Mouse (Mus musculus) erythroblast, embryonic 14.5 days (primary cell): ENCODE measurements at regions not wholly inside any gene's neighbourhood (a gene's known extent, or its start where the extent isn't known, plus 50 kb on each side); places are given as distances from the start of the nearest gene placed in this dataset.

Experiments used
- GATA1 ChIP-seq: IDR thresholded peaks from 2 replicates; pipeline ENCODE4 v1.6.1; 2012; ENCODE audit warnings: low read length, inconsistent platforms, mixed read lengths
- TAL1 ChIP-seq: IDR thresholded peaks from 3 replicates; pipeline ENCODE4 v1.6.1; 2012; ENCODE audit warnings: low read length, inconsistent platforms, mixed read lengths

DNA sequence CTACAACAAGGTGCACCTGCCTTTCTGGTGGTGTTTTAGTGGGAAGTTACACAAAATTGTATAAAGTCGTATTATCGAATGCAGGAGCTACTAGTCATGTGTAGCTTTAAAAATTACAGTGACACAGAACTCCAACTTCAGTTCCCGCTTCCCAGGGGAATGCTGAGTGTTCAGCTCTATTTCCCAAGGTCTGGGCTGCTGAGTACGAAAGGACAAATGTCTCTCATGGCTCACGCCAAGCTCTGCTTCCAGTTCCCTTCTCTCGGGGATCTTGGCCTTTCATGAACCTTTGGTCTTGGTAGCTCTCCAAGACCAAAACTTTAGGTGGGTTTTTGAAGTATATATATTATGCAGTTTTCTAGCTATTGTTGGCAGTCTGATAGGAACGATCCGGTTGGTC is 104.3 kb downstream of the Fam43a start:
- no peak for TF ChIP-seq TAL1
- no peak for TF ChIP-seq GATA1
